Mouse (Mus musculus) neural tube, embryonic 11.5 days (tissue): ENCODE data around the gene Nrarp. TPM values are rescaled to one million over a fixed set of nuclear protein-coding genes. Genes with fewer than 3 reads are reported as not detected.

Experiments used
- ATAC-seq: fragments of 200-750 bp; cut with Nextera tagmentation; 2 replicates; pipeline ENCODE4 v1.8.0; 2017; ENCODE audit warnings: moderate number of reproducible peaks, mild to moderate bottlenecking, moderate TSS enrichment, moderate library complexity; ENCODE audit not compliant: insufficient read depth, low FRiP score, low TSS enrichment
- DNase-seq: peaks from one replicate; pipeline ENCODE4 v3.0.0-alpha.2; 2015; ENCODE audit warnings: low spot score
- H3K27ac ChIP-seq: fragments of 300-500 bp; sonication (generic); 2 replicates; pipeline ENCODE4 v1.5.1; 2014; ENCODE audit warnings: low read depth, mild to moderate bottlenecking, low read length
- H3K27me3 ChIP-seq: fragments of 300-500 bp; sonication (generic); 2 replicates; pipeline ENCODE4 v1.6.1; 2014; ENCODE audit warnings: mild to moderate bottlenecking, low read length, mixed read lengths; ENCODE audit not compliant: control insufficient read depth, insufficient read depth
- H3K36me3 ChIP-seq: fragments of 300-500 bp; sonication (generic); 2 replicates; pipeline ENCODE4 v1.6.1; 2014; ENCODE audit warnings: mild to moderate bottlenecking, low read length, moderate library complexity, mixed read lengths; ENCODE audit not compliant: control insufficient read depth, insufficient read depth
- H3K4me1 ChIP-seq: fragments of 300-500 bp; sonication (generic); 2 replicates; pipeline ENCODE4 v1.6.1; 2014; ENCODE audit warnings: low read length, mixed read lengths; ENCODE audit not compliant: control insufficient read depth, insufficient read depth
- H3K4me2 ChIP-seq: fragments of 300-500 bp; sonication (generic); 2 replicates; pipeline ENCODE4 v1.6.1; 2014; ENCODE audit warnings: low read depth, mild to moderate bottlenecking, moderate library complexity
- H3K4me3 ChIP-seq: fragments of 300-500 bp; sonication (generic); 2 replicates; pipeline ENCODE4 v1.5.1; 2014; ENCODE audit warnings: low read depth, low read length
- H3K9ac ChIP-seq: fragments of 300-500 bp; sonication (generic); 2 replicates; pipeline ENCODE4 v1.6.1; 2014; ENCODE audit warnings: mild to moderate bottlenecking, low read length
- H3K9me3 ChIP-seq: fragments of 300-500 bp; sonication (generic); 2 replicates; pipeline ENCODE4 v1.6.1; 2016; ENCODE audit warnings: low read length; ENCODE audit not compliant: control insufficient read depth
- WGBS: fragments of 180-500 bp; shearing (Covaris S2); extraction: QIAGEN DNeasy Blood & Tissue Kit; methylation state at CpG from one replicate; pipeline ENCODE4 v1.1.7; 2014; 5-methylcytosine and 5-hydroxymethylcytosine counted together
- polyA plus RNA-seq: library from polyadenylated mRNA; unstranded; fragments of >200 nt; fragmentation: Nextera tagmentation; extraction: Ambion mirVana; gene quantifications from 2 replicates; pipeline ENCODE4 v1.2.1, GENCODE M21; 2014

The Nrarp gene
- polyA plus RNA-seq, 1 experiment from 2014 or later, result 57.8 TPM

GRCm38 (mm10) chr2:25151280-25151956 is 29.1 kb upstream of the Nrarp start:
- ATAC-seq (no peak), DNase-seq (no peak)
- Histone ChIP-seq H3K4me2 (no peak overlapping the region), H3K9me3 (no peaks in the 10 kb centered on the region), H3K27me3 (no peaks in the 10 kb centered on the region), H3K9ac (no peak overlapping the region), H3K27ac (no peak overlapping the region), H3K36me3 (no peaks in the 10 kb centered on the region), H3K4me1 (no peaks in the 10 kb centered on the region), H3K4me3 (no peak overlapping the region)
- WGBS, result 72% methylated on average over 4 of the region's 4 CpGs

GRCm38 (mm10) chr2:25156177-25156576 is 24.4 kb upstream of the Nrarp start:
- Histone ChIP-seq H3K4me3 (no peak overlapping the region), H3K9ac (no peak overlapping the region), H3K27ac (no peak overlapping the region), H3K9me3 (no peaks in the 10 kb centered on the region), H3K27me3 (no peaks in the 10 kb centered on the region), H3K4me1 (no peaks in the 10 kb centered on the region), H3K4me2 (no peak overlapping the region), H3K36me3 (no peaks in the 10 kb centered on the region)
- 93% methylated on average over 3 of the region's 3 CpGs for WGBS
- DNase-seq (no peak), ATAC-seq (no peak)

GRCm38 (mm10) chr2:25156990-25157389 is 23.6 kb upstream of the Nrarp start:
- no peaks in the 10 kb centered on the region for H3K4me1 ChIP-seq
- no peaks in the 10 kb centered on the region for H3K36me3 ChIP-seq
- no peak overlapping the region for H3K27ac ChIP-seq
- ATAC-seq (no peak), DNase-seq (no peak)
- 36% methylated on average over 2 of the region's 2 CpGs for WGBS
- no peaks in the 10 kb centered on the region for H3K27me3 ChIP-seq
- H3K9ac ChIP-seq, result no peak overlapping the region
- no peak overlapping the region for H3K4me3 ChIP-seq
- H3K4me2 ChIP-seq, result no peak overlapping the region
- H3K9me3 ChIP-seq, result no peaks in the 10 kb centered on the region

GRCm38 (mm10) chr2:25157655-25158054 is 22.9 kb upstream of the Nrarp start:
- Histone ChIP-seq H3K9me3 (no peaks in the 10 kb centered on the region), H3K27ac (no peak overlapping the region), H3K4me2 (no peak overlapping the region), H3K27me3 (no peaks in the 10 kb centered on the region), H3K9ac (no peak overlapping the region), H3K36me3 (no peaks in the 10 kb centered on the region), H3K4me3 (no peak overlapping the region), H3K4me1 (no peaks in the 10 kb centered on the region)
- DNase-seq (no peak), ATAC-seq (no peak)
- 62% methylated on average over 2 of the region's 2 CpGs for WGBS

- ATAC-seq, result peak; percentile 31; the same call in 1 of the 2 replicates
- no peaks in the 10 kb centered on the region for H3K9me3 ChIP-seq
- 14% methylated on average over 4 of the region's 4 CpGs for WGBS
- H3K36me3 ChIP-seq, result no peaks in the 10 kb centered on the region
- H3K27ac ChIP-seq, result peak overlapping the region; percentile 71
- peaks cover 40% of the 10 kb centered on the region for H3K4me1 ChIP-seq
- H3K4me3 ChIP-seq, result peak overlapping the region; percentile 36
- peak overlapping the region; percentile 59 for H3K9ac ChIP-seq
- peak overlapping the region; percentile 71 for H3K4me2 ChIP-seq
- H3K27me3 ChIP-seq, result no peaks in the 10 kb centered on the region
- no peak for DNase-seq
Observed at GRCm38 (mm10) chr2:25167481-25167880, 13.1 kb upstream of the Nrarp start.

- ATAC-seq, result peak; percentile 83
- WGBS, result under 1% methylated on average over 36 of the region's 41 CpGs
- Histone ChIP-seq H3K9ac (peak overlapping the region; percentile 59), H3K4me3 (peak overlapping the region; percentile 36), H3K36me3 (no peaks in the 10 kb centered on the region), H3K4me2 (peak overlapping the region; percentile 71), H3K4me1 (peaks cover 40% of the 10 kb centered on the region), H3K27ac (peak overlapping the region; percentile 71), H3K9me3 (no peaks in the 10 kb centered on the region), H3K27me3 (no peaks in the 10 kb centered on the region)
- DNase-seq, result peak; percentile 90
Observed at GRCm38 (mm10) chr2:25167919-25168664, 12.5 kb upstream of the Nrarp start.

- Histone ChIP-seq H3K4me1 (peaks cover 36% of the 10 kb centered on the region), H3K4me3 (peak overlapping the region; percentile 36), H3K9me3 (no peaks in the 10 kb centered on the region), H3K9ac (no peak overlapping the region; the same call in 1 of the 2 replicates), H3K27ac (peak overlapping the region; percentile 71), H3K4me2 (peak overlapping the region; percentile 71), H3K36me3 (no peaks in the 10 kb centered on the region), H3K27me3 (no peaks in the 10 kb centered on the region)
- DNase-seq, result no peak
- 5% methylated on average over 2 of the region's 2 CpGs for WGBS
- ATAC-seq, result peak; percentile 32; the same call in 1 of the 2 replicates
Observed at GRCm38 (mm10) chr2:25168665-25168978, 11.9 kb upstream of the Nrarp start.

- ATAC-seq, result no peak
- Histone ChIP-seq H3K4me3 (no peak overlapping the region), H3K4me1 (peaks cover 34% of the 10 kb centered on the region), H3K9ac (no peak overlapping the region), H3K4me2 (peak overlapping the region; percentile 8; the same call in 1 of the 2 replicates), H3K27ac (peak overlapping the region; percentile 50; the same call in 1 of the 2 replicates), H3K36me3 (no peaks in the 10 kb centered on the region), H3K9me3 (no peaks in the 10 kb centered on the region), H3K27me3 (no peaks in the 10 kb centered on the region)
- DNase-seq, result peak; percentile 61
- 13% methylated on average over 5 of the region's 5 CpGs for WGBS
Observed at GRCm38 (mm10) chr2:25169778-25170177, 10.8 kb upstream of the Nrarp start.
